Mouse (Mus musculus) embryonic fibroblast, embryonic 13.5 days (primary cell): ENCODE results near the gene Kcnk5. TPM values are rescaled to one million over a fixed set of nuclear protein-coding genes. Genes with fewer than 3 reads are reported as not detected.

ENCODE experiments used
- H3K27ac ChIP-seq: 2 replicates; pipeline ENCODE4 v1.5.1; 2012; ENCODE audit warnings: low read length, control low read depth, inconsistent platforms; ENCODE audit not compliant: insufficient read depth
- H3K4me1 ChIP-seq: 2 replicates; pipeline ENCODE4 v1.6.1; 2011; ENCODE audit warnings: low read length; ENCODE audit not compliant: control insufficient read depth, insufficient read depth
- H3K4me3 ChIP-seq: 2 replicates; pipeline ENCODE4 v1.5.1; 2011; ENCODE audit warnings: mild to moderate bottlenecking, control low read depth, low read length; ENCODE audit not compliant: insufficient read depth
- CTCF ChIP-seq: IDR thresholded peaks from 2 replicates; pipeline ENCODE4 v1.5.1; 2011; ENCODE audit warnings: mild to moderate bottlenecking, control low read depth, low read length, moderate library complexity, borderline replicate concordance; ENCODE audit not compliant: insufficient read depth
- POLR2A ChIP-seq: IDR thresholded peaks from 2 replicates; pipeline ENCODE4 v1.6.1; 2011; ENCODE audit warnings: low read depth, mild to moderate bottlenecking, control low read depth, low read length, moderate library complexity
- polyA plus RNA-seq: library from polyadenylated mRNA; stranded (reverse); fragments of >200 nt; gene quantifications from 2 replicates; pipeline ENCODE4 v1.2.4, GENCODE M21; 2011; ENCODE audit warnings: low read depth; ENCODE audit not compliant: missing spikeins, insufficient read length

Gene Kcnk5
- polyA plus RNA-seq, 1 experiment, result 0.40 TPM

- TF ChIP-seq POLR2A, result no peak
- no peak for TF ChIP-seq CTCF
- Histone ChIP-seq H3K4me1 (no peaks in the 10 kb centered on the region), H3K27ac (no peak overlapping the region), H3K4me3 (no peak overlapping the region)
Measured at GRCm38 (mm10) chr14:20221083-20221482, 39.5 kb upstream of the Kcnk5 start.

GRCm38 (mm10) chr14:20219849-20220248, 38.2 kb upstream of the Kcnk5 start:
- TF ChIP-seq POLR2A, result no peak
- TF ChIP-seq CTCF, result no peak
- no peaks in the 10 kb centered on the region for H3K4me1 ChIP-seq
- no peak overlapping the region for H3K27ac ChIP-seq
- H3K4me3 ChIP-seq, result no peak overlapping the region

GRCm38 (mm10) chr14:20217299-20217864, 35.8 kb upstream of the Kcnk5 start:
- no peaks in the 10 kb centered on the region for H3K4me1 ChIP-seq
- TF ChIP-seq CTCF, result no peak
- no peak for TF ChIP-seq POLR2A
- no peak overlapping the region for H3K4me3 ChIP-seq
- no peak overlapping the region for H3K27ac ChIP-seq

GRCm38 (mm10) chr14:20216561-20217298, 35.1 kb upstream of the Kcnk5 start:
- Histone ChIP-seq H3K4me1 (no peaks in the 10 kb centered on the region), H3K27ac (no peak overlapping the region), H3K4me3 (no peak overlapping the region)
- TF ChIP-seq CTCF (no peak), POLR2A (no peak)

- H3K4me1 ChIP-seq, result no peaks in the 10 kb centered on the region
- no peak overlapping the region for H3K4me3 ChIP-seq
- no peak for TF ChIP-seq POLR2A
- no peak for TF ChIP-seq CTCF
- no peak overlapping the region for H3K27ac ChIP-seq
Measured at GRCm38 (mm10) chr14:20215826-20216225, 34.2 kb upstream of the Kcnk5 start.

- H3K4me1 ChIP-seq, result no peaks in the 10 kb centered on the region
- H3K27ac ChIP-seq, result no peak overlapping the region
- TF ChIP-seq POLR2A, result no peak
- no peak for TF ChIP-seq CTCF
- no peak overlapping the region for H3K4me3 ChIP-seq
Measured at GRCm38 (mm10) chr14:20214125-20214524, 32.5 kb upstream of the Kcnk5 start.

GRCm38 (mm10) chr14:20211754-20212601, 30.4 kb upstream of the Kcnk5 start:
- no peak for TF ChIP-seq POLR2A
- Histone ChIP-seq H3K4me1 (no peaks in the 10 kb centered on the region), H3K4me3 (no peak overlapping the region), H3K27ac (no peak overlapping the region)

- Histone ChIP-seq H3K4me1 (no peaks in the 10 kb centered on the region), H3K27ac (no peak overlapping the region), H3K4me3 (no peak overlapping the region)
- TF ChIP-seq CTCF (no peak), POLR2A (no peak)
Measured at GRCm38 (mm10) chr14:20209926-20210325, 28.3 kb upstream of the Kcnk5 start.

- Histone ChIP-seq H3K27ac (no peak overlapping the region), H3K4me1 (no peaks in the 10 kb centered on the region), H3K4me3 (no peak overlapping the region)
- TF ChIP-seq POLR2A (no peak), CTCF (no peak)
Measured at GRCm38 (mm10) chr14:20208435-20208834, 26.8 kb upstream of the Kcnk5 start.

- Histone ChIP-seq H3K4me3 (no peak overlapping the region), H3K27ac (no peak overlapping the region), H3K4me1 (0 out of 2 replicates have a peak, but pooled peaks cover 2% of the 10 kb centered on the region)
- TF ChIP-seq CTCF, result no peak
- TF ChIP-seq POLR2A, result no peak
Measured at GRCm38 (mm10) chr14:20205747-20206146, 24.1 kb upstream of the Kcnk5 start.
